Mouse (Mus musculus): ENCODE results near the gene Gm4498. TPM values are rescaled to one million over a fixed set of nuclear protein-coding genes. Genes with fewer than 3 reads are reported as not detected.

Gene Gm4498
- not detected for total RNA-seq (2023)

GRCm38 (mm10) chr7:20233728-20234127 lies at the start of gene Gm4498:
Gene Gm4498 (minus strand): TSS chr7:20233828.

GRCm38 (mm10) chr7:20262734-20263133 lies 29.1 kb upstream of the Gm4498 start, which contains the start of gene Gm5890:
Gene Gm5890 (minus strand): TSS chr7:20262834.

GRCm38 (mm10) chr7:20205507-20205906 lies 28.1 kb downstream of the Gm4498 start, which contains the start of gene Gm6164:
Gene Gm6164 (minus strand): TSS chr7:20205607.

GRCm38 (mm10) chr7:20193410-20193809 lies 40.2 kb downstream of the Gm4498 start, which contains the start of gene Vmn1r95:
Gene Vmn1r95 (plus strand): TSS chr7:20193710.

Other genes starting within 250 kb of the Gm4498 start
- not detected for gene Nlrp9b, start 242.4 kb downstream of the Gm4498 start, total RNA-seq (2023)
- gene Vmn1r91, start 134.1 kb downstream of the Gm4498 start, total RNA-seq (2023), result not detected
- not detected for gene Gm16442, start 111.2 kb downstream of the Gm4498 start, total RNA-seq (2023)
- not detected for gene Vmn1r93, start 94.7 kb downstream of the Gm4498 start, total RNA-seq (2023)
- gene Vmn1r94, start 65.5 kb downstream of the Gm4498 start, total RNA-seq (2023), result not detected
- not detected for gene Vmn1r95, start 40.1 kb downstream of the Gm4498 start, total RNA-seq (2023)
- not detected for gene Gm6164, start 28.2 kb downstream of the Gm4498 start, total RNA-seq (2023)
- gene Gm5890, start 29.0 kb upstream of the Gm4498 start, total RNA-seq (2023), result not detected
- gene Gm4133, start 100.2 kb upstream of the Gm4498 start, total RNA-seq (2023), result not detected
- not detected for gene Gm5728, start 141.6 kb upstream of the Gm4498 start, total RNA-seq (2023)
- not detected for gene Vmn1r100, start 184.1 kb upstream of the Gm4498 start, total RNA-seq (2023)
- gene Vmn1r101, start 208.8 kb upstream of the Gm4498 start, total RNA-seq (2023), result not detected
- gene Gm10670, start 241.1 kb upstream of the Gm4498 start, total RNA-seq (2023), result not detected